Mouse (Mus musculus): Measurements from ENCODE around the gene Fam193a. TPM values are rescaled to one million over a fixed set of nuclear protein-coding genes. Genes with fewer than 3 reads are reported as not detected.

The Fam193a gene
- polyA plus RNA-seq, 1 experiment, result 17.1 TPM

DNA sequence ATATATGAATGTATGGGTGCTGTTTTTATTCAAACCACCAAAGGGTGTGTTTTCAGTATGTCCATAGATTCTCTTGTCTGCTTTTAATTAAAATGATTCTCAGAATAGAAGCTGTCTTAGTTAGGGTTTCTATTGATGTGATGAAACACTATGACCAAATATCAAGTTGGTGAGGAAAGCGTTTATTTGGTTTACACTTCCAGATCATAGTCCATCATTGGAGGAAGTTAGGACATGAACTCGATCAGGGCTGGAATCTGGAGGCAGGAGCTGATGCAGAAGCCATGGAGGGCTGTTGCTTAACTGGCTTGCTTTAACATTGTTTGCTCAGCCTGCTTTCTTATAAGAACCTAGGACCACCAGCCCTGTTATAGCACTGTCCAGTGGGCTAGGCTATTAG is 12.0 kb downstream of the Fam193a start:
- DNase-seq (ENCODE audit: low spot score), result no peak

DNA sequence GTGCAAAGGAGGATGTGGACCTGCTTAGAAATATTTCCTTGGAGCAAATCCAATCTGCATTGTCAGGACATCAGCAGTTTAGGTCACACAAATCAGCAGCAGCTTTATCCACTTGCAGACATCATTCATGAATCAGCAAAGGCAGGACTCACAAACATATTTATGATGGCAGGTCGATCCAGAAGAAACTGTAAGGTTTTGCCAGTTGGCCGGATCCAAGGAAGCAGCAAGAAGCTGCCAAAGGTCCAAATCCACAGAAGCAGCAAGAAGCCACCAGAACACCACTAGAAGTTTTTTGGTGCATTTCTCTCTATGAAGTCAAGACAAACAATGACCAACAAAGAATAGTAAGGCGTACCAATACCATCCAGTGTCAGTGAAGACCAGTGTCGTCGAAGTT is 15.9 kb downstream of the Fam193a start:
- DNase-seq (ENCODE audit: low spot score), result no peak

DNA sequence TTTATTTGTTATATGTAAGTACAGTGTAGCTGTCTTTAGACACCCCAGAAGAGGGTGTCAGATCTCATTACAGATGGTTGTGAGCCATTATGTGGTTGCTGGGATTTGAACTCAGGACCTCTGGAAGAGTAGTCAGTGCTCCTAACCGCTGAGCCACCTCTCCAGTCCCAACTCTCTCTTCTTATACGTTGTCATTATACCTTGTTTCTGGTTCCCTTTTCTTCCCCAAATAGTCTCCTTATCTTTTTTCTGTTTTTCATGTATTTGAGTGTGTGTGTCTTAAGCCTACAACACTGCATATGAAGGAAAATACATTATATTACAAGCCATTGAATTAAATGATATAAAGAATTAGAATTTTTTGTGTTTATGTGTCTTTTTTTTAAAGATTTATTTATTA is 17.0 kb downstream of the Fam193a start:
- no peak for DNase-seq (ENCODE audit: low spot score)

DNA sequence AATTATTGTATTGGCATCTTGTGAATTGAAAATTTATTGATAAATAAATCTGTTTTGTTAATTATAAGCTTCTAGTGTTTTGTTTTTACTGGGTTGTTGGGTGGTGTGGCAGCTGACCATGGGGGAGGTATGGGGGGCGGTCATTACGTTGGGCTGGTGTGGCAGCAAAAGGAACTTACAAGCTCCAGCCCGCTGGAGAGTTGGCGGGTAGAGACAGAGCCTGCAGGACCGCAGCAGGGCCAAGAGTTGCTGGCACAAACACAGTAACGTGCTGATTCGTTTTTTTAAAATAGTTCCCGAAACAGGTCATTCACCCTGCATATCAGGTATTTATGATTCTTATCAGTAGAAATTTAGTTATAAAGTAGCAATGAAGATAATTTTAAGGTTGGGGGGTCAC is 23.5 kb downstream of the Fam193a start:
- DNase-seq (ENCODE audit: low spot score), result no peak

DNA sequence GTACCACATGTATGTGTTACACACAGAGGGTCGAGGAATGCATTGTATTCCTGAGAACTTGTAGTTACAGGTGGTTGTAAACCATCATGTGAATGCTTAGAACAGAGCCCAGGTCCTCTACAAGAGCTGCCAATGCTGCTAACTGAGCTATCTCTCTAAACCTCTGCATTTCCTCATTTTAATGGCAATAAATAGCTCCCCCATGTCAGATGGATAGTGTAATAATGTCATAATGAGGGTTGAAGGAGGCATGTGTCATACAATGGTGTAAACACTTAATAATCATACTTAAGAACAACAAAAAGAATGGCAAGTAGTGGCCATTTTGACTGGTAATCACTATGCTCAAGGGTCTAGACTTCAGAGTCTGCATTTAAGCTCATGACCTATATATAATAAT is 25.6 kb downstream of the Fam193a start:
- no peak for DNase-seq (ENCODE audit: low spot score)

DNA sequence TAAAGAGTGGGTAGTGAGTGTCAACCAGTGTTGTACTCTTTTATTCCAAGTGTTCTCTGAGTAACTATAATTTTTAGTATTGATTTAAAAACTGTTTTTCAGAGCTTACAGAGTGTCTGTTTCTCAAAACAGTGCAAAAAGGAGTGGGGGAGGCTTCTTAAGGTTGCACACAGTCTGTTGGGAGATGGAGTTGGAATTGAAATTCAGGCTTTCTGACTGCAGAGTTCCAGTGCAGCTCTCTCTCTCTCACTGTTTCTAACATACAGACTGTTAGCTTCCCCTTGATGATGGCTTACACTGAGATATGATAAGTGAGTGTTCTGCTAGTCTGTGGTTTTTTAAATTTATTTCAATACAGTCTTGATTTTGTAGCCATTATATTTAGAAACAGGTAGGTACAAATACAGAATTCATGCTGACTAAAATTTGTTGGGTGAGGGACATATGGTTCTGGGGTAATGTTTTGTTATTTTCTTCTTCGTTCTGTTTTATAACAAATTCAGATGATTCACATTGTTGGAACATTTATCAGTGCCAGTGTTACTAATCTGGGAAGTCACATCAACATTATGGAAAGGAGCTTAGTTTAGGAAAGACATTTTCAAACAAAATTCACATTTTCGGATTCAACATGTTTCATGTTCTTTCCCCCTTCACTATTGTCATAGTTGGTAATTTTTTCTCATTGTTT is 26.3 kb downstream of the Fam193a start:
- no peak for DNase-seq (ENCODE audit: low spot score)

DNA sequence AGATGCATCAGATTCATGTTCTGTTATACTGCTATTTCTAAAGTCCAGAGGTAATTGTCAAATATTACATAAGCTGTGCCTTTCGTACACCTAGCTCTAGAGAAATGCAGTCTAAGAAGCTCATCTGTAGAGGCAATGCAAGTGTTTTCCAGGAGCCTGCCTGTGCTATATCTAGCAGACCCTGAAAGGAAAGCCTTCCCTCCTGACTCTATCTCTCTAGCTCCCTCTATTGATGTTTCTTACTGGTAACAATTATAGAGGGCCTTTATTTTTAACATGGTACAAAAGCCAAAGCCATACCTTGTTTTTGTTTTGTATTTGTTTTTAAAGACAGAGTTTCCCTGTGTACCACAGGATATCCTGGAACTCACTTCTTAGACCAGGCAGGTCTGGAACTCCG is 28.1 kb downstream of the Fam193a start:
- DNase-seq (ENCODE audit: low spot score), result no peak

DNA sequence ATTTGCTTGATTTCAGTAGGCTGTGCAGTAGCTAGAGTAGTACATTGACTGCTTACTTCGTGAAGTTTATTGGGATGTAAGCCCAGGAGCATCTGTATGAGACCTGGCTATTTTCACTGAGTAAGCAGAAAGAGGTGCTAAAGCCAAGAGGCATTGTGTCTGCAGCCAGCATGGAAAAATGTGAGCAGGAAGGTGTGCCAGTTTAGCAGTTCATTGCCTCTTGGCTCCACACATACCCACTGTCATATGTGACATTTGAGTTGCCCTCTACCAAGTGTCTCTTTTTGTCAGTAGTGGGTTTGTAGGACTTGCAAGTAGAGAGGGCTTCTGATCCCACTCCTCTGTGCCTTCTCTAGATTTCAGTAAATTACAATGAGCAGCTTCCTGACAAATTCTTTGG is 28.6 kb downstream of the Fam193a start:
- DNase-seq (ENCODE audit: low spot score), result no peak

DNA sequence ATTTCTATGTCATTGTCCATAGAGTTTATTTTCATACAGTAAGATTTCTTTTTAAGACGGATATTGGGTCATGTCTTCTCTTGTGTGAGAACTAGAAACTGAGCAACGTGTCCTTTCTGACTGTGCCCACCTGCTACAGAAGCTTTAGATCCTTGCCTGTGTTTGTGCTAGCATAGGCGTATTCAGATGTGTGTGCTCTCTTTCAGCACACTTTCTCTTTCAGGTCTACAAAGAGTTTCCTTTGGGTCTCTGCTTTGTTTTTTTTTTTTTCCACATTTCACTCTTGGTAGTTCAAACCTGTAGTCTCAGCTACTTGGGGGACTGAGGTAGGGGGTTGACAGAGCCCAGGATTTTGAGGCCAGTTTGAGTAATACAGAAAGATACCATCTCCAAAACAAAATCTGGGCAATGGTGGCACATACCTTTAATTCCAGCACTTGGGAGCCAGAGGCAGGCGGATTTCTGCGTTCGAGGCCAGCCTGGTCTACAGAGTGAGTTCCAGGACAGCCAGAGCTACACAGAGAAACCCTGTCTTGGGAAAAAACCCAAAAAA is 37.7 kb downstream of the Fam193a start:
- no peak for DNase-seq (ENCODE audit: low spot score)

DNA sequence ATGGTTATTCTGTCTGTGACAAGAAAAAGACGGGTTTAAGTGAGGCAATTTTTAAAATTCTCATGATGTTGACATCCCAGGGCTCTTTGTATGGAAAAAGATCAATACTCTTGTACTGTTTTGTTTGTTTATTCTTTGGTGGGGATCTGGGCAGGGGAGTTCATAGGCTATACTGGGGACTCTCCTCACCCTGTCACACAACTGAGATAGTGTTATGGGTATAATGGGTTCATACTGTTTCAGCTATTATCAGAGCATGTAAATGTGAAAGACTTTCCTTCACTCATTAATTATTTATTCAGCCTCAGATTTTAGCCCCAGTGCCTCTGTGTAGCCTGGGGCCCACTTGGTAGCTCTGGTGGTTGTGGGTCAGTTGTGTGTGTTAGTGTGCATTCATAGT is 39.3 kb downstream of the Fam193a start:
- DNase-seq (ENCODE audit: low spot score), result no peak

DNA sequence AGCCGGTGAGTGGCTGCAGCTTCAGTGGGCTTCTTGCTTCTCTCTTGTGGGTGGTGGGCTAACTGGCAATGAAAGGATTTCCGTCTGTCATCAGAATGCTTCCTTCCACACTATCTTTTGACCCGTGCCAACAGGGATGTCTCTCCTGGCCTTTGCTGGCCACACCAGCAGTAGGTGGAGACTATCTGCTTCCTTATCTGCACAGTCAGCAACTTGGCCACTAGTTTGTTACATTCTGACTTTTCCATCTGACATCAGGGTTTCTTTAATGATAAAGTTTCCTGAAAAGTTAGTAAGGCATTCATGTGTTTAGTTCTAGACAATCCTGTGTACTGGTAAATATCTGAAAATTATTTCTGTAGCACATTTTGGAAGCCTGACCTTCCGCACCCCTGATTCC is 41.1 kb downstream of the Fam193a start:
- no peak for DNase-seq (ENCODE audit: low spot score)

DNA sequence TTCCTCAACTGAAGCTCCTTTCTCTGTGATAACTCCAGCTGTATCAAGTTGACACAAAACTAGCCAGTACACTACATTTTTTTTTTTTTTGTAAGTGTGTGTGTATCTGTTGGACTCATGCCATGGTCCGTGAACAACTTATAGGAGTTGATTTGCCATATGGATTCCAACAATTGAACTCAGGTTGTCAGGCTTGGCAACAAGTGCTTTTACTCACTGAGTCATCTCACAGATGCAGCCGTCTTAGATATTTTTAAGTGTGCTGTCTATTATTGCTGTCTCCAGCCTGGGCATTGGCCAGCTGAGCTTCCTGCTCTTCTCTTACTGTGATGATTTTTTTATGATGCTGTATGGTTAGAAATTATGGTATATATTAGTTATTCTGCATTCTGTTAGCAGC is 44.2 kb downstream of the Fam193a start:
- DNase-seq (ENCODE audit: low spot score), result no peak

DNA sequence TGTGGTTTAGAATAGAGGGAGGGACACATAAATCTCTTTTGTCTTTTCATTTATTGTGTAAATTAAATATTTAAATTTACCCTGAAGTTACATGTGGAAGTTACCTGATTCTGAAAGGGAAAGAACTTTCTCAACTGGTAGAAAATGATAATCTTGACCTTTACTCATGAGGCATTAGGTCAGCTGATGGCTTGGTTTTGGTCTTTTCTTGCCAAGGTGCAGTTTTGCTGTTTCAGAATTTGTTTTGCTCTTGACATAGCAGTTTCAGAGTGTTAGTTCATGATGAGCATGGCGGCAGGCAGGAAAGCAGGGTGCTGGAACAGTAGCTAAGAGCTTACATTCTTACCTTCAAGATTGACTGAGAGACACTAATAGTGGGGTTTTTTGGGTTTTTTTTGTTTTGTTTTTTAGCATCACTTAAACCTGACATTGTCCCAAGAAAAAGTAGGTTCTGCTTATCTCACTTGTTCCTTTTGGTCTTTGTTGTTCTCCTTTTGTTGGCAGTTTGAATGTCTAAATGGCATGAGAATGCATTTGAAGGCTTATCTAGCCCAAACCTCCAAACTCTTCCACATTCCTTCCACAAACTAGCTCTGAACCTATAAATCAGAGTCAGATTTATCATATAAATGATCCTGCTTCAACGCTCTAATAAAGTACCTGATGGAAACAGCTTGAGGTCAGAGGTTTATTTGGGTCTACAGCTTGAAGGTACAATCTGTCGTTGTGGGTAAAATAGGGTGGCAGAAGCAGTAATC is 47.7 kb downstream of the Fam193a start:
- no peak for DNase-seq (ENCODE audit: low spot score)

DNA sequence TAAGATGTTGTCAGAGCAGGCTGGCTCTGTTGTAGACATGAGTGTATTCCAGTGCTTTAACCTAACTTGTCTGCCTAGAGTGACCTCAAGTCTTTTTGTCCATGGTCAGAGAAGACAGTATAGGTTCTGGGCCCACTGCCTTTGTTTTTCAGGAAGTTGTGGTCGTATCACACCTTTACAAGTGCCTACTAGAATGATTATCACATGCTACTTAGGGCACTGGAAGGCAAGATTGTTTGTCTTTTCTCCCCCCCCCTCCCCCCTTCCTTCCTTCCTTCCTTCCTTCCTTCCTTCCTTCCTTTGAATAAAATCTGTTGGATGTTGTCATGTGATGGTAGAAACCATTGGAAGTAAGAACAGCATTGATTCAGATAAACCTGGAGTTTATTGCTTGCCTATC is 49.5 kb downstream of the Fam193a start:
- no peak for DNase-seq (ENCODE audit: low spot score)

DNA sequence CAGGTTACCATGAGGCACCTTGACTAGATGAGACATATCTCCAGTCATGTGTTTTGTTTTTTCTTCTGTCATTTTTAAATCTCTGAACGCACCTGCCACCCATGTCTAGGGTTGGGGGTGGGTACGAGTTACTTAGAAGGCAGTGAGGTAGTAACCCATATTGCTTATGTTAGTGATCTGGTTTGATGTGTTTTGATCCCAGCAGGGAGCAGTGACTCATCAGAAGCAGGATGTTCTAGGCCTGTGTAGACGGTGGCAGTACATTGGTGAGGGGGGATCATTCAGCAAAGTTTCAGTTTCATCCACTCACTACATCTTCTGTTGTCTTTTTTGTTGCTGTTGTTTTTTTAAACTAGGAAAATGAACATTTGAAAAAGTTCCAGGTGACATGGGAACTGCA is 61.0 kb downstream of the Fam193a start:
- no peak for DNase-seq (ENCODE audit: low spot score)

DNA sequence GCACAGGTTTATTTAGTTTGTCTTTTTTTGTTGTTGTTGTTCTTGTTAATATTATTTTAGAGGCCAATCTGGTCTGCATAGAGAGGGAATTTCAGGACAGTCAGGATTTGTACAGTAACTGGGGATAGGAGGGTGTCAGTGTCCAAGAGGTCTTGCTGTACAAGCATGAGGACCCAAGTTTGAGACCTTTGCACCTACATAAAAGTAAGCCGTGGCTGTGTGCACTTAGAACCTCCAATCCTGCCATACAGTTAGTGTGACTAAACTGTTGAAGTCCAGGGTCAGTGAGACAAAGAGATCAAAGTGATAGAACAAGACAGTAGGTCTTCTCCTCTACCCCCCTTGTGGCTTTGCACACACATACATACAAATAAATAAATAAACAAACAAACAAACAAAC is 64.1 kb downstream of the Fam193a start:
- no peak for DNase-seq (ENCODE audit: low spot score)

DNA sequence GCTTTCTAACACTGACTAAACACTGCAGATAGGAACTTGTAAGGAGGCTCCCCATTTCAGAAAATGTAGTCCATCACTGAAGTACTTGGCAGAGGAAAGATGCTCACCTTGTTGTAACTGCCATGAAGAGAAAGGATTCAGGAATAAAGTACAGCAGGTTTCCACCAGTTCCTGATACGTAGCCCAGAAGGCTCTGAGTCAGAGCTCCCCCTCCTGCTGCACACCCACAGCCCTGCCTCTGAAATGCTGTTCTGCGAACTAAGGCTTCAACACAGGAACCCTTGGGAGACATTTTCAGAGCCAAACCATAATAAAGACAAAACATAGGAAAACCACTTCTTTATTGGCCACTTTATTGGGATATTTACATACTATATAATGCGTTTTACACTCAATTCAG is 64.5 kb downstream of the Fam193a start:
- DNase-seq (ENCODE audit: low spot score), result no peak

DNA sequence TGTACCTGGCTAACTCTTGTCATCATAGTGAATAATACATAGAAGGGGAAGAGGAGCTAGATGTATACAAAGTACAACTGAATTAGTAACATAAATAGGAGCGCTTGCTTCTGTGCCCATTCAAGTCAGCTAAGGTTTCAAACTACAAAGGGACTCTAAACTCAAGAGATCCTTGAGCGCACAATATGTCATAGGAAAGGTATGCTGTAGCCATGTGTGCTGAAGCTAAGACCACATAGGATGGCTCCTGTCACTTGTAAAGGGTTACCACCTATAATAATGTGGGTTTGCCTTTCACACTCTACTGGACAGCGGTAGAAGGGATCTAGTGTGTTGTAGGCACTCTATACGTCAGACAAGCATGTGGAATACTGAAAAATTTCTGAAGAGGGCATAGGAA is 68.3 kb downstream of the Fam193a start:
- DNase-seq (ENCODE audit: low spot score), result no peak

DNA sequence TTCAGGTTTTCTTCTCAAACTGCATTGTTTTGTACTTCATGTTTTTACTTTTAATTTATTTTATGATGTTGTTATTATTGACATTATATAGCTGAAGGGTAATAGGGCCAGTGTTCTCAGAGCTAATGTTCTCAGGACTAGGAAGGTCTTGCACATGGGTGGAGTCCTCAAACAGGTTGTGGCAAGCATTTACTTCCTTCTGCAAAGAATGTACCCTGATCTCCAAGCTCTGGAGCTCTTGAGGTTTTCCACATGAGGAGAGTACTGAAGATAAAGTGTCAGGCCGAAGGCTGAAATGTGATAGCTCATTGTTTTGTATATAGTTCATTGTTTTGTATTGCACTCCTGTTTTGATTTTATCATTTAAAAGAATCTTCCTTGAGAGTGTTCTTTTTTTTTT is 68.9 kb downstream of the Fam193a start:
- DNase-seq (ENCODE audit: low spot score), result no peak

DNA sequence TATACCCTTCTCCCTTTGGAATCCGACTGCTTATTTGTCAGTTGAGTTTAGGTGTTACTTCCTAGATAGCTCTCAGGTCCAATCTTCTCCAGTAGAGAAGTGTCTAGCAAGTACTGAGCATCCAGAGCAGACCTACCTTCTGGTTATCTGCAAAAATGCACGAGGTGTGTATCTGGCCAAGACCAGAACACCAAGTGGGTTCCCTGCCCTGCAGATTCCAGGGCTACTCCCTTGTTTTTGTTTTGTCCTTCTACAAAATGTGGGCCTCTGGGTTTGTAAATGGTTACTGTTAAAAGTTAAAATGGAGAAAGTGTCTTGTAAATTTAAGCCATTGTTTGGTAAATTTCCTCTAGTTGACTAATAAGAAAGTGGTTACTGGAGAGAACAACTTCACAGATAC is 70.0 kb downstream of the Fam193a start:
- no peak for DNase-seq (ENCODE audit: low spot score)

DNA sequence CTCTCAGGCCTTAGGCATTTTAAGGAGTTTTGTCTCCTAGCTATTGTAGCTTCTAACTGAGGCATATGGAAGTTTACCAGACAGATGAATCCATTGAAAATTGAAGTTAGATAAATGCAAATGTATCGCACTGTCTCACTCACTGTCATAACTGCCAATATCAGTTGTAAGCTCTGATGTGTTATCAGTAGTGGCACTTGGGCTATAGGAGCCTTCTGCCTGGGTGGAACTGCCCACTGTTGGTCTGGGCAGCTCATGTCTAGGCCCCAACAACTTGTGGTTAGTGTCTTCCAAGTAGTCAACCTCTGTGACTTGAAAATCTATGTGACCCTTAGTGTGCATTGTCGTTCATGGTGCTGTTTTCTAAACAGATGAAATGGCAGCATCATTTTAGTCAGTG is 72.1 kb downstream of the Fam193a start:
- DNase-seq (ENCODE audit: low spot score), result no peak

DNA sequence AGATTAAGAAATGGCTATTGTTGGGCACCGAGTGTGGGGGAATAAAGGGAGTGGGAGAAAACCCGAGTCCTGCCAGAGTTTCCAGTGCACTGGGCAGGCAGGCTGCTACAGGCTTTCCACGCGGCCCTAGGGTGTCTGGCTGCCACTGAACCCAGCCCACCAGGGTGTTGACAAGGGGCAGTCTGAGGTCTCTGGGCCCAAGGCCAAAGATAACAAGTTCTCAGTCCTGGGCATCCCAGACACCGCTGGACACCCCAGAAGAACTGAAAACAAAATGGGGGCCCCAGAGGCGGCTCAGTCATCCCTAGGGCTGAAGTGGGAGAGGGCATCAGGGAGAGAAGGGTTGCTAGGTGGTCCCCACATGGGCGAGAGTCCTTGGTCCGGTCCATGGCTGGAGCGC is 76.5 kb downstream of the Fam193a start:
- no peak for DNase-seq (ENCODE audit: low spot score)

DNA sequence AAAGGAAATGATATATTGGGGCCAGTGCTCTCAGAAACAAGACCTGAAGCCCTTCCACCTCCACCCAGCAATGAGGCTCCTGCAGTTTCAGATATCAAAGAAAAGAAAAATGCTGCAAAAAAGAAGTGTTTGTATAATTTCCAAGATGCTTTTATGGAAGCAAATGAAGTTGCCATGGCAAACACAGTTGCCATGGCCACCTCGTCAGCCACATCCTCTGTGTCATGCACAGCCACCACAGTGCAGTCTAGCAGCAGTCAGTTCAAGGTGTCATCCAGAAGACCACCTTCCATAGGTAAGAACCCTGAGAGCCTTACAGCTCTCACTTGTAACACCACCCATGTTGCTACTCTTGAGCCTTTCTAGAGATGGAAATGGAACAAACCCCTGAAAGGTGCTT is 89.3 kb downstream of the Fam193a start:
- no peak for DNase-seq (ENCODE audit: low spot score)

DNA sequence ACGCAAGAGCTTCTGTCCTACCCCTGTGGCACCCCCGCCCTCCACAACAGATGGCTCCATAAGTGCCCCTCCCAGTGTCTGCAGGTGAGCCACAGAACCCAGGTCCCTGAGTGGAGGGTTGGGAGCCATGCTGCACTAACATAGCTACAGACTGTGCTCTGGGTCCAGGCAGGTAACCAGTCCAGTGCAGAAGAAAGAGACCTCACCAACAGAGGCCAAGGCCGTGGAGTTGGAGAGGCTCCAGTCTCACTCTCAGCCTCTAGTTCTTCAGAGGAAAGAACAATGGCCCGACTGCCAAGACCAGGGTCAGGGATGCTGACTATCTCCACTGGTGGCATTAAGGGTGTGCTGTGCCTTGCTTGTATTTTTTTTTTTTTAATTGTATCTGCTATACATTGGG is 91.6 kb downstream of the Fam193a start:
- DNase-seq (ENCODE audit: low spot score), result no peak

All from urinary bladder, adult 2 months (tissue).